Mouse (Mus musculus) gastrocnemius, postnatal 36 days (tissue): ENCODE measurements around the gene Cnot1. TPM values are rescaled to one million over a fixed set of nuclear protein-coding genes. Genes with fewer than 3 reads are reported as not detected.
A peak's percentile ranks its signal among the peaks of the same experiment; 100 is the strongest.

Experiments used
- DNase-seq, 2 experiments: peaks; one replicate each; pipeline ENCODE4 v3.0.0; 2022
- intact Hi-C: fragments of 180-260 bp; cut with DNase I; formaldehyde crosslinking; loops from one replicate; pipeline ENCODE4 v1.15.1; 2025
- microRNA-seq, 2 experiments: library from miRNA; unstranded; fragments of <30 nt; microRNA quantifications; one replicate each; pipeline ENCODE4 v1.2.0; 2021
- total RNA-seq, 2 experiments: library from RNA; stranded (reverse); gene quantifications; 2 replicates each; pipeline ENCODE4 v1.2.3; 2021

The Cnot1 gene
- total RNA-seq, 2 experiments from 2014 or later: 59.0 to 63.7 TPM

GRCm38 (mm10) chr8:95701809-95702208, 105.5 kb downstream of the Cnot1 start:
- DNase-seq: peak in 1 of 2 experiments; percentile 3
- intact Hi-C loops: no loop called here

DNA sequence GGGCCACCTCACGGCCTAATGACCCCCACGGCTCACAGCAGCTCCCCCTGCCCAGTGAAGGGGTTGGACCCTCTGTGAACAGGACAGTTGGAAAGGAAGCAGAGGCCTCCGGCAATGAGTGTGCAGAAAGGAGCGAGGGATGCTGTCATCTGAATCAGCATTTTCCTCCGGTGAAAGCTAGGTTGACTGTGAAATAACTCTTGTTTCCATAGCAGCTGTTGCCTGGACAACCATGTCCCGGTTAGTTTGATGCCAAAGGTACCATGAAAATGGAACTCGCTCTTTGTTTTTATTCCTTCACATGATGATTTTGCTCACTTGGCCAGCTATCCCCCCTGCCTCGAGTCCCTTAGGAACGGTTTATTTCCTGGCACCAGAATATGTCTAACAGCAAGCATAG, 107.0 kb downstream of the Cnot1 start:
- intact Hi-C loops: no loop called here
- peak in 1 of 2 experiments; percentile 3 for DNase-seq

GRCm38 (mm10) chr8:95698179-95698578, 109.1 kb downstream of the Cnot1 start:
- DNase-seq: no peak
- intact Hi-C loops: loop anchor here (5.0 kb wide), 1 partner anchor 351 kb away; no protein-coding TSS in a partner anchor

GRCm38 (mm10) chr8:95697128-95697527, 110.1 kb downstream of the Cnot1 start:
- peak; percentile 63 to 69 for DNase-seq
- intact Hi-C loops: loop anchor here (2.0 to 5.0 kb wide), 2 partner anchors 92 to 350 kb away; no protein-coding TSS in a partner anchor

GRCm38 (mm10) chr8:95696661-95697060, 110.6 kb downstream of the Cnot1 start:
- intact Hi-C loops: loop anchor here (2.0 to 5.0 kb wide), 2 partner anchors 92 to 349 kb away; no protein-coding TSS in a partner anchor
- DNase-seq: no peak

DNA sequence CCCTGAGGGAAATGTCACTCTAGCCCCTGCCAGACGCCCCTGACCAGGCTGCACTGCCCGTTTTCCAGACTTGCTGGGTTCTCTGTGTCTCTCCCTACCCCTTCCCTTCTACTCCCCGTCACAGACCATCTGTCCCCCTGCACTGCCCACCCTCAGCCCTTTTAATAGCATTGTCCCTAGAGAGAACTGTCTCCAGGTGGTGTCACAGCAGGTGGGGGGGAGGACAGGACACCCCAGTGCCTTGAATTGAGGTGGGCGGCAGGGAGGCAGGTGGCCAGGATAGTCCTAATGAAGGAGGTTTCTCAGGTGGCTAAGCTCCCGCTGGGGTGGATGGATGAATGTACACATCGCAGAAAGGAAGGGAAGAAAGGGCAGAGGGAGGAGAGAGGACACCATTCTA, 112.6 kb downstream of the Cnot1 start:
- no peak for DNase-seq
- intact Hi-C loops: loop anchor here (5.0 kb wide), 1 partner anchor 347 kb away; no protein-coding TSS in a partner anchor

DNA sequence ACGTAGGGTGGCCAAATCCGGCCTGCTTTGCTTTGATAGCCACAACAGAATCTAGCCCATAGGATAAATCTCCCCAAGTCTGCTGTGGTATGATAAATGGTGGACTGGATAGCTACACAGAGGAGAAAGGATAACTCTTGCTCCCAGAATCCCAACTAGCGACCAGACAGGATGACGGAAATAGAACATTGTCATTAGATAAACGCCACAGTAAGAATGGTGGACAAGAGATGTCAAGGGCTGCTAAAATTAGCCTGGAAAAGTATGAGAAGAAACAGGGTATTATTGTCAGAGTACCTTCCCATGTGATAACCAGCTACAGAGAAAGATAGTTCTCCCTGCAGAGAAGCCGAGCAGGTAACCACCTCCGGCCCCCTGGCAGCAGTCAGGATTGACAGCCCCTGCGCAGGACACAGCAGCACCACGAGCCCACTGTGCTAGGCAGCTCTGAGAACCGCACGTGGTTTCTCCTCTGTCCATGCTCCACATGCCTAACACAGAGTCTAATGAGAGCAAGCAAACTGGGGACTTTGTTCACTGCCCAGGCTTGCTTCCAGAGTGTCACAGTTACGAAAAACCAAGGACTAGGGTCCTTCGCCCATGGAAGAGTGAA, 116.2 kb downstream of the Cnot1 start:
- no peak for DNase-seq
- intact Hi-C loops: no loop called here

DNA sequence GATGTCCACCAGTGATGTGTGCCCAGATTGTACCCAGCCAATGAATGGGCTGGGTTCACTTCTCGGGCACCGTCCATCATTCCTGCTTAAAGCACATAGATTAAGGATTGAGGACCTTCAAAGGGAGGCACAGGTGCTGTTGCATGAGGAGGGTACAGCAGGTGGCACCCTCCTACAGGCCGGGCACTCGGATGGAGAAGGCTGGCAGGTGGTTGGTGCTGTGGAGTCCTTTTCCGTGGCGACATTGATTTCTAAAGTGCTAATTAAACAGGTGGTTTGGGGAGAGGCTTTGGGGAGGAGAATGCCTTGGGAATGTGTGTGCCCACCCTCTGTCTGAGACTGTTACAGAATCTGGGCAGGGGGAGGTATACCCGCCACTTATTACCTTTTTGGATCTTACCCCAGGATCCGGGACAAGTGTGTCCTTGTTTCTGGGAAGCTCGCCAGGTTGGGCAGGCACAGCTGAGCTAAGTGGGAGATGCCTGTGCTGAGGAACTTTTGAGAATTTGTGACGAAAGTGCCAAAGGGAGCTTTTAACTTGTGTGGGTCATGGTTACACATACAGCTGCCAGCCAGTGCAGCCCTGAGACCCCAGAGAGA, 119.1 kb downstream of the Cnot1 start:
- DNase-seq: no peak
- intact Hi-C loops: no loop called here

DNA sequence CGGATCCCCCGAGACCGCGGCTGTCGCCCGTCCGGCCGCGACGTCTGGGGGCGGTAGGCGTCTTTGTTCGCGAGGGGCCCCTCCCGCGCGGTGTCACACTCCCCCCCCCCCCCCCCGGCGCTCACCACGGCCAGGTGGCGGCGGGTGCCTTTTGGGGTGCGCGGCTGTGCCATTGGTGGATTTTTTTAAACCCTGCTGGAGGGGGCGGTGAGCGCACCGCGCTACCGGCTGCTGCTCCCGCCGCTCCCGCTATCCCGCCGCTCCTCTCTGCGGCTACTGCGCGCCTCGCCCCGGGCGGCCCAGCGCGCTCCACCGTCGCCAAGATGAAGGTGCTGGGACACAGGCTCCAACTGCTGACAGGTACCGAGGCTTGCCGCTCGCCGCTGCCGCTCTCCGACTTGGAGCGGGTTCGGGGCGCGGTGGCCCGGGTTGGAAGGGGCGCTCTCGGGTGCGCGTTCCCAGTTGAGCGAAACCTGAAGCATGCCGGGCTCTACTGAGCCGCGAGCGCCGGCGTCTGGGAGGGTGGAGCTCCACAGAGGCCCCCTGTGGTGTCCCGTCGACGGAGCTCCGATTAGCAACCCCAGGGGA, 129.1 kb downstream of the Cnot1 start:
- DNase-seq: no peak
- intact Hi-C loops: no loop called here

DNA sequence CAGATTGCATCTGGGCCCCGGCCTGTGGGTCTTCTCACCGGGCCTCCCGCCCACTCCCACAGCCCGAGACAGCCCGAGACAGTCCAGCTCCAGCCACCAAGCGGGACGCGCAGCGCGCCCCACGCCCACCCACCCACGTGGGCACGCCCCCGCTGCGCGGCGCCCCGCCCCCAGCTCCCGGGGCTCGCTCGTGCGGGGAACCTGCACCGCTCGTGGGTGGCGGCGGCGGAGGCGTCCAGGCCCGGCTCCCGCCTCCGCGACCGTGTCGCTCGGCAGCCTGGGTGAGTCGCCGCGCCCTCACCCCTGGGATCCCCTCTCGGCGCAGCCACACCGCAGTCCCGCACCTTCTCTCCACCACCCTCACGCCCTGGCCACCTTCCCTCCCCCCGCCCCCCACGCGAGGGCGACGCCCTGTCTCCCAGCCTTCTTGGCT, 129.7 kb downstream of the Cnot1 start:
- DNase-seq: no peak
- intact Hi-C loops: no loop called here

- intact Hi-C loops: no loop called here
- DNase-seq: no peak
These were observed 130.6 kb downstream of the Cnot1 start, which contains the start of gene Ndrg4 for GRCm38 (mm10) chr8:95676631-95677030. Gene Ndrg4 (plus strand): TSS chr8:95676980.

DNA sequence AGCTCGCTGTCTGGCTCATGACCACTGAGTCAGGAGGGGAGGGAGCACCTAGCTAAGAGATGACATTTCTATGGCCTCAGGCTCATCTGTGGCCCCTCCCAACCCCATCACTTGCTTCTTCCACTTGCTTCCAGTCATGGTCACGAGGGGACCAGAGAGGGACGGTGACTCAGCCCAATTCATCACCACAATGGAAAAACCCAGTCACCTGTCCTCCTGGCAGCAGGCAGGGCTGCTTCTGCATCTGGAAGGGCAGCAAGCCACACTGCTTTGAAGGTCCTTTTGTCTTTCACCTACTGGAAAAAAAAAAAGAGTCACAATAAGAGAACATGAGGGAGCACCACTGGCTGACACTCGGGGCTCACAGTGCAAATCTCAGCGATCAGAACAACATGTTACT, 134.5 kb downstream of the Cnot1 start:
- DNase-seq: no peak
- intact Hi-C loops: no loop called here

DNA sequence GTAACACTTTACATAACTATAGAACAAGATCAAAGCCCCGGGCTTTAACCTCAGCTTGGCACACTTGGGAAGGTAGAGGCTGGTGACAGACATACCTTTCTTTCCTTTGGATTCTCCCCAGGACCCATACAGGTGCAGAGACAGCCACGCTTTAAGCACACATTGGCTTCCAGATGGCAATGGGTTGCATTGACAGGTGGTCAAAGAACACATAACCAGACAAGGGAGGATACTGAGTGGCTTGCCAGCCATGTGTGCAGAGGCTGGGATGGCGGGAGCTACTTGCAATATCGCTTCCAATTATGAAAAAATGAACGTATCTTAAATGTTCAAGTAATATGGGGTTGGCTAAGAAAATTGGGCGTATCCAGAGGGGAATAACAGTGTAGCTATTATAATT, 135.4 kb downstream of the Cnot1 start:
- intact Hi-C loops: no loop called here
- DNase-seq: no peak

DNA sequence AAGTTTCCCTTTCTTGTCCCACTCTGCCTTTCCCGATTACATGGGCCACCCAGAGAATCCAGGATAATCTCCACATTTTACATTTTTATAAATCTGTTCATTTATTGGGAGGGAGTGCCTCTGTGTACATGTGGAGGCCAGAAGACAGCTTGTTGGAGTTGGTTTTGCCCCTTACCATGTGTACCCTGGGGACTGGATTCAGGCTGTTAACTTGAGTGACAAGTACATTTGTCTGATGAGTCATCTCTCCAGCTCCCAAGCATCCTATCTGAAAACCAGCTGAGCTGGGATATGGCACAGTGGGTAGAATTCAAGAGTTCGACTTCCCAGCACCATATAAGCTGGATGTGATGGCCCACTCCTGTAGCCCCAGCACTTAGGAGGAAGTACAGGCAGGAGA, 137.3 kb downstream of the Cnot1 start:
- DNase-seq: no peak
- intact Hi-C loops: no loop called here

Small RNA genes within 50 kb of the gene (microRNA-seq; reads per million reads assigned to microRNA genes)
- 0.36 to 0.74 reads per million in 2 experiments for gene Mir7073

Other genes with a start within 250 kb of the Cnot1 start
- gene Prss54, start 231.1 kb downstream of the Cnot1 start, total RNA-seq: not detected
- under 1 TPM; 0.46 to 0.54 TPM for gene Gins3, start 174.0 kb downstream of the Cnot1 start, total RNA-seq
- 1 to 10 TPM; 4.0 to 4.8 TPM for gene Ndrg4, start 130.5 kb downstream of the Cnot1 start, total RNA-seq
- 10 to 100 TPM in 1 of 2 experiments, 1 to 10 TPM in 1; 9.6 to 13.3 TPM for gene Setd6, start 91.6 kb downstream of the Cnot1 start, total RNA-seq
- 10 to 100 TPM; 70.0 to 81.8 TPM for gene Sap18b, start 17.9 kb upstream of the Cnot1 start, total RNA-seq
- gene Slc38a7, start 46.1 kb upstream of the Cnot1 start, total RNA-seq: 1 to 10 TPM; 5.6 to 6.3 TPM
- 100 to 1,000 TPM; 411 to 437 TPM for gene Got2, start 81.1 kb upstream of the Cnot1 start, total RNA-seq